Mouse (Mus musculus) CH12.LX (cell line): ENCODE results near the gene Zfhx3. TPM values are rescaled to one million over a fixed set of nuclear protein-coding genes. Genes with fewer than 3 reads are reported as not detected.

ENCODE experiments used
- DNase-seq: peaks from one replicate; pipeline ENCODE4 v3.0.0-alpha.2; 2013; ENCODE audit errors: extremely low read depth
- H3K27ac ChIP-seq: 2 replicates; pipeline ENCODE4 v1.5.1; 2012; ENCODE audit warnings: low read depth, mild to moderate bottlenecking, control low read depth, moderate library complexity; ENCODE audit not compliant: insufficient read depth
- H3K27me3 ChIP-seq: replicated peaks from 2 replicates; pipeline ENCODE3; 2012; ENCODE audit warnings: inconsistent platforms
- H3K36me3 ChIP-seq, 2 experiments: replicated peaks in 1 of 2; 2 replicates each; pipeline versions ENCODE3 to v1.6.1; 2012; ENCODE audit warnings: inconsistent platforms in 1 of 2, low read length in 1 of 2, mild to moderate bottlenecking in 1 of 2, mixed read lengths in 1 of 2, moderate library complexity in 1 of 2; ENCODE audit not compliant: control insufficient read depth in 1 of 2, insufficient read depth in 1 of 2
- H3K4me1 ChIP-seq, 2 experiments: 2 replicates each; pipeline ENCODE4 v1.6.1; 2012; ENCODE audit warnings: inconsistent platforms in 1 of 2, moderate library complexity in 1 of 2; ENCODE audit not compliant: insufficient read depth in 2 of 2, control insufficient read depth in 1 of 2
- H3K4me2 ChIP-seq: 2 replicates; pipeline ENCODE4 v1.6.1; 2012; ENCODE audit warnings: low read depth, mild to moderate bottlenecking, control low read depth; ENCODE audit not compliant: poor library complexity, insufficient read depth, severe bottlenecking
- H3K4me3 ChIP-seq, 3 experiments: fragments of 150-350 bp in 1 of 3; sonication (generic) in 1 of 3; replicated peaks in 1 of 3; 2 replicates each; pipeline versions ENCODE3 to v1.5.1; 2011 to 2012; ENCODE audit warnings: low read depth in 2 of 3, low read length in 2 of 3, mild to moderate bottlenecking in 2 of 3, moderate library complexity in 2 of 3, control low read depth in 1 of 3, improper control_type of control experiment in 1 of 3, inconsistent platforms in 1 of 3, mixed read lengths in 1 of 3; ENCODE audit not compliant: poor library complexity in 1 of 3
- H3K79me2 ChIP-seq: replicated peaks from 2 replicates; pipeline ENCODE4 v1.6.1; 2012; ENCODE audit warnings: mild to moderate bottlenecking, moderate library complexity; ENCODE audit not compliant: control insufficient read depth, poor library complexity, insufficient read depth, severe bottlenecking; ENCODE audit errors: extremely low read depth
- H3K9ac ChIP-seq: 2 replicates; pipeline ENCODE4 v1.6.1; 2012; ENCODE audit warnings: low read depth, mild to moderate bottlenecking, control low read depth, moderate library complexity; ENCODE audit not compliant: insufficient read depth
- H3K9me3 ChIP-seq: replicated peaks from 2 replicates; pipeline ENCODE3; 2012; ENCODE audit warnings: low read length, inconsistent platforms, mixed read lengths
- CTCF ChIP-seq, 2 experiments: IDR thresholded peaks in 1 of 2; conservative IDR thresholded peaks in 1 of 2; 2 replicates each; pipeline ENCODE4 v1.5.1; 2011 to 2012; ENCODE audit warnings: low read depth in 2 of 2, low read length in 2 of 2, improper control_type of control experiment in 1 of 2, inconsistent platforms in 1 of 2, mild to moderate bottlenecking in 1 of 2, moderate library complexity in 1 of 2
- E2F4 ChIP-seq: IDR thresholded peaks from 2 replicates; pipeline ENCODE4 v1.6.1; 2011; ENCODE audit warnings: low read depth, low read length, improper control_type of control experiment; ENCODE audit not compliant: insufficient replicate concordance
- ELF1 ChIP-seq: IDR thresholded peaks from 2 replicates; pipeline ENCODE4 v1.6.1; 2014; ENCODE audit warnings: low read depth, mild to moderate bottlenecking, inconsistent platforms, low read length, improper control_type of control experiment
- ETS1 ChIP-seq: conservative IDR thresholded peaks from 2 replicates; pipeline ENCODE4 v1.6.1; 2012; ENCODE audit warnings: low read depth, mild to moderate bottlenecking, inconsistent platforms, low read length, improper control_type of control experiment, moderate library complexity
- GABPA ChIP-seq: IDR thresholded peaks from 2 replicates; pipeline ENCODE4 v1.6.1; 2012; ENCODE audit warnings: low read depth, low read length, improper control_type of control experiment, inconsistent platforms; ENCODE audit not compliant: insufficient replicate concordance
- HCFC1 ChIP-seq: IDR thresholded peaks from 2 replicates; pipeline ENCODE4 v1.6.1; 2012; ENCODE audit warnings: low read depth, mild to moderate bottlenecking, inconsistent platforms, low read length, improper control_type of control experiment
- IRF4 ChIP-seq: IDR thresholded peaks from 2 replicates; pipeline ENCODE4 v1.6.1; 2014; ENCODE audit warnings: low read depth, mild to moderate bottlenecking, inconsistent platforms, low read length, improper control_type of control experiment
- JUN ChIP-seq: IDR thresholded peaks from 2 replicates; pipeline ENCODE4 v1.6.1; 2011; ENCODE audit warnings: low read depth, mild to moderate bottlenecking, low read length, improper control_type of control experiment, moderate library complexity; ENCODE audit not compliant: insufficient read depth
- JUND ChIP-seq: conservative IDR thresholded peaks from 2 replicates; pipeline ENCODE4 v1.6.1; 2011; ENCODE audit warnings: low read depth, low read length, improper control_type of control experiment
- KAT2A ChIP-seq: IDR thresholded peaks from 2 replicates; pipeline ENCODE4 v1.6.1; 2012; ENCODE audit warnings: low read length, improper control_type of control experiment, inconsistent platforms; ENCODE audit not compliant: insufficient replicate concordance
- MAFK ChIP-seq: IDR thresholded peaks from 2 replicates; pipeline ENCODE4 v1.6.1; 2011; ENCODE audit warnings: low read length, improper control_type of control experiment; ENCODE audit not compliant: insufficient replicate concordance
- MAZ ChIP-seq: IDR thresholded peaks from 2 replicates; pipeline ENCODE4 v1.6.1; 2012; ENCODE audit warnings: low read depth, mild to moderate bottlenecking, inconsistent platforms, low read length, improper control_type of control experiment, moderate library complexity
- MXI1 ChIP-seq: IDR thresholded peaks from 2 replicates; pipeline ENCODE4 v1.6.1; 2011; ENCODE audit warnings: mild to moderate bottlenecking, low read depth, low read length, improper control_type of control experiment
- MYC ChIP-seq: IDR thresholded peaks from 2 replicates; pipeline ENCODE4 v1.6.1; 2011; ENCODE audit warnings: low read depth, mild to moderate bottlenecking, improper control_type of control experiment, low read length
- NELFE ChIP-seq: IDR thresholded peaks from 2 replicates; pipeline ENCODE4 v1.6.1; 2011; ENCODE audit warnings: low read depth, low read length, improper control_type of control experiment
- NRF1 ChIP-seq: IDR thresholded peaks from 2 replicates; pipeline ENCODE4 v1.6.1; 2014; ENCODE audit warnings: low read depth, mild to moderate bottlenecking, inconsistent platforms, low read length, improper control_type of control experiment, moderate library complexity
- PAX5 ChIP-seq: IDR thresholded peaks from 2 replicates; pipeline ENCODE4 v1.6.1; 2012; ENCODE audit warnings: low read length, inconsistent platforms, mixed read lengths
- RAD21 ChIP-seq: IDR thresholded peaks from 2 replicates; pipeline ENCODE4 v1.6.1; 2011; ENCODE audit warnings: low read depth, mild to moderate bottlenecking, low read length, improper control_type of control experiment, moderate library complexity
- RCOR1 ChIP-seq: conservative IDR thresholded peaks from 2 replicates; pipeline ENCODE4 v1.6.1; 2012; ENCODE audit warnings: low read depth, mild to moderate bottlenecking, inconsistent platforms, low read length, improper control_type of control experiment
- TCF12 ChIP-seq: IDR thresholded peaks from 2 replicates; pipeline ENCODE4 v1.6.1; 2014; ENCODE audit warnings: low read depth, mild to moderate bottlenecking, inconsistent platforms, low read length, improper control_type of control experiment
- USF1 ChIP-seq: IDR thresholded peaks from 2 replicates; pipeline ENCODE4 v1.6.1; 2014; ENCODE audit warnings: low read depth, mild to moderate bottlenecking, inconsistent platforms, low read length, improper control_type of control experiment
- USF2 ChIP-seq: conservative IDR thresholded peaks from 2 replicates; pipeline ENCODE4 v1.6.1; 2011; ENCODE audit warnings: low read depth, low read length, improper control_type of control experiment
- ZKSCAN1 ChIP-seq: IDR thresholded peaks from 2 replicates; pipeline ENCODE4 v1.6.1; 2012; ENCODE audit warnings: low read depth, inconsistent platforms, low read length, improper control_type of control experiment, borderline replicate concordance
- ZMIZ1 ChIP-seq: IDR thresholded peaks from 2 replicates; pipeline ENCODE4 v1.6.1; 2012; ENCODE audit warnings: low read depth, mild to moderate bottlenecking, inconsistent platforms, low read length, improper control_type of control experiment
- dilution Hi-C: fragments of 300-500 bp; cut with MboI; formaldehyde crosslinking; loops from 2 replicates; pipeline ENCODE4 v1.14.3; 2020; ENCODE audit warnings: low sequenced_read_pairs; ENCODE audit not compliant: extremely low pct_unique_long_range_greater_than_20kb, extremely low pct_ligation_motif_present
- in situ Hi-C: fragments of 300-500 bp; cut with MboI; formaldehyde crosslinking; loops from 3 replicates; pipeline ENCODE4 v1.14.3; 2019; ENCODE audit warnings: low sequenced_read_pairs, low pct_ligation_motif_present, low pct_unique_long_range_greater_than_20kb, mixed read lengths
- polyA plus RNA-seq: library from polyadenylated mRNA; unstranded; fragments of >175 nt; gene quantifications from 2 replicates; pipeline ENCODE4 v1.2.1, GENCODE M21; 2012; ENCODE audit warnings: low read depth; ENCODE audit not compliant: insufficient read length
- total RNA-seq, 2 experiments: library from RNA; depleted of rRNA; stranded (reverse); fragments of 300-350 nt in 1 of 2; fragments of >200 nt in 1 of 2; gene quantifications; 2 replicates each; pipeline ENCODE4 v1.2.3; 2012 to 2014

The Zfhx3 gene
- total and polyA plus RNA-seq, 3 experiments = 0.05 to 0.76 (median 0.68) TPM

GRCm38 (mm10) chr8:109001031-109001430, 1058.6 kb downstream of the Zfhx3 start:
- no peak for DNase-seq
- Histone ChIP-seq H3K9ac (no peak overlapping the region), H3K4me2 (no peak overlapping the region), H3K36me3 (no peaks in the 10 kb centered on the region), H3K4me3 (no peak overlapping the region), H3K27me3 (no peaks in the 10 kb centered on the region), H3K79me2 (no peaks in the 10 kb centered on the region), H3K27ac (no peak overlapping the region), H3K4me1 (peaks cover under 1 to 3% of the 10 kb centered on the region in 2 experiments; a peak in 1 of 4 replicates), H3K9me3 (no peaks in the 10 kb centered on the region)
- in situ Hi-C loops (no loop called here), dilution Hi-C loops (no loop called here)
- TF ChIP-seq MAFK (no peak), JUN (no peak), RCOR1 (no peak), JUND (no peak), HCFC1 (no peak), CTCF (conservative IDR thresholded peaks at IDR 0.05 in 1 of 2, IDR thresholded peaks at IDR 0.05 in 1 of 2; ENCODE audit: low read depth in 2 of 2, low read length in 2 of 2) (no peak), RAD21 (no peak), USF2 (no peak)

GRCm38 (mm10) chr8:109001923-109002322, 1059.5 kb downstream of the Zfhx3 start:
- dilution Hi-C loops = no loop called here
- H3K9ac ChIP-seq = no peak overlapping the region

DNA sequence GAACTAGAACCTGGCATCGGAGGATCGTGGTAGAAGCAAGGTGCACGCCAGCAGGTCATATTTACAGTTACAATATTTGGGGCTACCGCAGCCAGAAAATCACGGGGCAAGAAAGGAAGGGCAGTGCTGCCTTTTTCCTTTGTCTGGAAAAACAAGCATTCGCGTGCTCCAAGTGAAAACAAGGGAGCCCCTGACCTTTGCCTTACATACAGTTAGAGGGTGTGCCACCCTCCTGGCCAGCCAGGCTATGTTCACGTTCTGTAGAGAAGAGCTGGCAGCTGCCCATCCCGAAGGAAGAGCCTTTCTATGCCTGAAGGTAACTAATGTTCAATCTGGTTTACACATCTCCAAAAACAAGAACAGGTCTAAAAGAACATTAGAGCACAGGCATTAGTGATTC, 1064.5 kb downstream of the Zfhx3 start:
- Histone ChIP-seq H3K9me3 (no peaks in the 10 kb centered on the region), H3K79me2 (no peaks in the 10 kb centered on the region), H3K4me3 (no peak overlapping the region), H3K4me1 (peaks cover 3 to 4% of the 10 kb centered on the region in 2 experiments; a peak in 3 of 4 replicates), H3K4me2 (no peak overlapping the region), H3K9ac (no peak overlapping the region), H3K36me3 (no peaks in the 10 kb centered on the region), H3K27ac (no peak overlapping the region), H3K27me3 (no peaks in the 10 kb centered on the region)
- TF ChIP-seq MAFK (no peak), CTCF (conservative IDR thresholded peaks at IDR 0.05 in 1 of 2, IDR thresholded peaks at IDR 0.05 in 1 of 2; ENCODE audit: low read depth in 2 of 2, low read length in 2 of 2) (no peak), E2F4 (no peak), TCF12 (no peak), MYC (no peak)
- DNase-seq = no peak
- dilution Hi-C loops = no loop called here
- in situ Hi-C loops = no loop called here

More at GRCm38 (mm10) chr8:109001923-109002322, 1059.5 kb downstream of the Zfhx3 start:
- Histone ChIP-seq H3K4me3 (no peak overlapping the region), H3K9me3 (no peaks in the 10 kb centered on the region), H3K27ac (no peak overlapping the region), H3K79me2 (no peaks in the 10 kb centered on the region), H3K4me1 (peaks cover 4 to 5% of the 10 kb centered on the region in 2 experiments; a peak in 3 of 4 replicates), H3K27me3 (no peaks in the 10 kb centered on the region), H3K4me2 (no peak overlapping the region), H3K36me3 (no peaks in the 10 kb centered on the region)
- in situ Hi-C loops = no loop called here
- TF ChIP-seq ETS1 (no peak), PAX5 (no peak), USF1 (no peak), MAZ (no peak), NELFE (no peak), ELF1 (no peak), MYC (no peak), TCF12 (no peak), KAT2A (no peak), MAFK (no peak), GABPA (no peak), JUND (no peak), NRF1 (no peak), MXI1 (no peak), ZMIZ1 (no peak), IRF4 (no peak), ZKSCAN1 (no peak)
- DNase-seq = no peak
